Mouse (Mus musculus) liver, embryonic 15.5 days (tissue): Measurements from ENCODE around the gene Fmnl1. TPM values are rescaled to one million over a fixed set of nuclear protein-coding genes. Genes with fewer than 3 reads are reported as not detected.

ENCODE experiments used
- ATAC-seq: fragments of 200-750 bp; cut with Nextera tagmentation; 2 replicates; pipeline ENCODE4 v1.8.0; 2017; ENCODE audit warnings: moderate number of reproducible peaks, mild to moderate bottlenecking, moderate library complexity; ENCODE audit not compliant: insufficient read depth
- H3K27ac ChIP-seq: fragments of 300-500 bp; sonication (generic); replicated peaks from 2 replicates; pipeline ENCODE4 v1.5.1; 2015; ENCODE audit warnings: mild to moderate bottlenecking, inconsistent platforms
- H3K27me3 ChIP-seq: fragments of 300-500 bp; sonication (generic); 2 replicates; pipeline ENCODE4 v1.6.1; 2015; ENCODE audit warnings: mild to moderate bottlenecking, inconsistent platforms
- H3K36me3 ChIP-seq: fragments of 300-500 bp; sonication (generic); replicated peaks from 2 replicates; pipeline ENCODE4 v1.6.1; 2015; ENCODE audit warnings: moderate library complexity, mild to moderate bottlenecking, inconsistent platforms
- H3K4me1 ChIP-seq: fragments of 300-500 bp; sonication (generic); replicated peaks from 2 replicates; pipeline ENCODE4 v1.6.1; 2015; ENCODE audit warnings: inconsistent platforms
- H3K4me2 ChIP-seq: fragments of 300-500 bp; sonication (generic); 2 replicates; pipeline ENCODE4 v1.6.1; 2015; ENCODE audit warnings: moderate library complexity, mild to moderate bottlenecking, inconsistent platforms
- H3K4me3 ChIP-seq: fragments of 300-500 bp; sonication (generic); replicated peaks from 2 replicates; pipeline ENCODE4 v1.5.1; 2015; ENCODE audit warnings: mild to moderate bottlenecking, inconsistent platforms
- H3K9ac ChIP-seq: fragments of 300-500 bp; sonication (generic); 2 replicates; pipeline ENCODE4 v1.6.1; 2015; ENCODE audit warnings: moderate library complexity, mild to moderate bottlenecking, inconsistent platforms
- H3K9me3 ChIP-seq: fragments of 300-500 bp; sonication (generic); replicated peaks from 2 replicates; pipeline ENCODE4 v1.6.1; 2016; ENCODE audit warnings: inconsistent platforms
- WGBS: fragments of 180-500 bp; shearing (Covaris S2); methylation state at CpG from one replicate; pipeline ENCODE4 v1.1.7; 2015; ENCODE audit warnings: mixed read lengths; ENCODE audit not compliant: insufficient replicate concordance; 5-methylcytosine and 5-hydroxymethylcytosine counted together
- polyA plus RNA-seq: library from polyadenylated mRNA; unstranded; fragments of >200 nt; fragmentation: Nextera tagmentation; extraction: Ambion mirVana; gene quantifications from 2 replicates; pipeline ENCODE4 v1.2.1, GENCODE M21; 2015

Gene Fmnl1
- polyA plus RNA-seq, 1 experiment from 2014 or later, result 6.2 TPM

- 0 out of 2 replicates have a peak, but pooled peaks cover 7% of the 10 kb centered on the region for H3K27me3 ChIP-seq
- no peaks in the 10 kb centered on the region for H3K4me1 ChIP-seq
- H3K36me3 ChIP-seq, result 0 out of 2 replicates have a peak, but pooled peaks cover under 1% of the 10 kb centered on the region
- WGBS, result 69% methylated on average over 18 of the region's 18 CpGs
- no peak overlapping the region for H3K9ac ChIP-seq
- no peak for ATAC-seq
- no peak overlapping the region for H3K4me2 ChIP-seq
- no peak overlapping the region for H3K4me3 ChIP-seq
- no peak overlapping the region for H3K27ac ChIP-seq
- H3K9me3 ChIP-seq, result no peaks in the 10 kb centered on the region
Observed at GRCm38 (mm10) chr11:103223951-103224456, 53.1 kb downstream of the Fmnl1 start.

DNA sequence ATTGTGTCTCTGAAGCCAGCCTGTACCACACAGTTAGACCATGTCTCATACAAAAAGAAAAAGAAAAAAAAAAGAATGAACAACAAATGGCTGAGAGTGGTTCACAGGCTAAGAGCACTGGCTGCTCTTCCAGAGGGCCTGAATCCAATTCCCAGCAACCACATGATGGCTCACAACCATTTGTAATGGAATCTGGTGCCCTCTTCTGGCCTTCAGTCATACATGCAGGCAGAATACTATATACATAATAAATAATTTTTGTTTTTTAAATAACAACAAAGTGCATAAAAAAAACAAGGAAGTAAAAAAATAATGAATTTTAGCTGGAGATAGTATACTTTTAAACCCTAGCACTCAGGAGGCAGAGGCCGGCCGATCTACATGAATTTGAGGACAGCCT lies 58.7 kb downstream of the Fmnl1 start:
- H3K9ac ChIP-seq, result no peak overlapping the region
- H3K27me3 ChIP-seq, result no peaks in the 10 kb centered on the region
- H3K36me3 ChIP-seq, result peaks cover 20% of the 10 kb centered on the region
- no peak overlapping the region for H3K27ac ChIP-seq
- no peak for ATAC-seq
- no peak overlapping the region for H3K4me2 ChIP-seq
- 92% methylated on average over 2 of the region's 2 CpGs for WGBS
- H3K9me3 ChIP-seq, result no peaks in the 10 kb centered on the region
- H3K4me3 ChIP-seq, result no peak overlapping the region
- no peaks in the 10 kb centered on the region for H3K4me1 ChIP-seq

- H3K27me3 ChIP-seq, result no peaks in the 10 kb centered on the region
- H3K9ac ChIP-seq, result no peak overlapping the region
- H3K4me1 ChIP-seq, result no peaks in the 10 kb centered on the region
- no peak overlapping the region for H3K4me2 ChIP-seq
- 81% methylated on average over 19 of the region's 19 CpGs for WGBS
- no peaks in the 10 kb centered on the region for H3K9me3 ChIP-seq
- H3K27ac ChIP-seq, result no peak overlapping the region
- H3K36me3 ChIP-seq, result peaks cover 20% of the 10 kb centered on the region
- no peak for ATAC-seq
- H3K4me3 ChIP-seq, result no peak overlapping the region
Observed at GRCm38 (mm10) chr11:103230626-103231025, 59.7 kb downstream of the Fmnl1 start.

- Histone ChIP-seq H3K4me3 (no peak overlapping the region), H3K27me3 (no peaks in the 10 kb centered on the region), H3K27ac (no peak overlapping the region), H3K36me3 (peaks cover 20% of the 10 kb centered on the region), H3K4me1 (no peaks in the 10 kb centered on the region), H3K4me2 (no peak overlapping the region), H3K9me3 (no peaks in the 10 kb centered on the region), H3K9ac (no peak overlapping the region)
- no peak for ATAC-seq
- 71% methylated on average over 7 of the region's 7 CpGs for WGBS
Observed at GRCm38 (mm10) chr11:103231367-103231766, 60.5 kb downstream of the Fmnl1 start.

DNA sequence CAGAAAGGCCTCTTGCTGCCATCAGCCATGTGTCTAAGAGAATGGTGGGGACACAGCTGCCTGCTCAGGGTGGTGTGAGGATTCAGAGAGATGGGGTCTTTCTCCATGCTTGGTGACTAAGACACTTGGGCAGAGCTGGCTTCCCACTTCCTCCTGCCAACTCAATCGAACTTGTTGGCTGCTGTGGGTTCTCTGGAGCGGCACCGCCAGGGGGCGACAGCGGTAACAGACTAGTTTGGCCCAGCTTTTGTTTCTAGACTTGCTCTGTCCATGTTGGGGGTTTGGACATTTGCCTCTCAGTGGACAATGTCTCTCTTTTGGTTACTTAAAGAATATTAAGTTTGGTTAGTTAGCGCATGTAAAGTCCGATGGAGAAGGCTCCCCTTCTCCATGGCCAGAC lies 62.1 kb downstream of the Fmnl1 start:
- Histone ChIP-seq H3K9me3 (no peaks in the 10 kb centered on the region), H3K4me3 (no peak overlapping the region), H3K36me3 (peaks cover 20% of the 10 kb centered on the region), H3K4me2 (no peak overlapping the region), H3K9ac (no peak overlapping the region), H3K4me1 (no peaks in the 10 kb centered on the region), H3K27me3 (no peaks in the 10 kb centered on the region), H3K27ac (no peak overlapping the region)
- WGBS, result 30% methylated on average over 7 of the region's 7 CpGs
- ATAC-seq, result no peak

DNA sequence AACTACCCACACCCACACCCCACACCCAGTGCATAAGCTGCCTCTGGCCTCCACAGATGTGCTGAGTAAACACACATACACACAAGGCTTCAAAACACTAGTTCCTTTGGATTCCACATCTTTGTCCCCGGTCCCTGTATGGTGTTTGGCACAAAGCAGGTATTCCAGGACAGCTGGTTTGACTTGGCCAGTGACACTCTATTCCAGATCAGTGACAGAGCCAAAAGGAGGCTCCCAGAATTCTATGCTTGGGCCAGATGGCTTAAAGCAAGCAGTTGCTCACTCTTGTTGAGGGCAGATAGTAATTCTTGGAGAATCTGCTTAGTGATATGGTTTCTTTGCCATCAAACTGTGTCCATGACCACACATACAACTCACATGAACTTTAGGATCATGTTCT lies 63.5 kb downstream of the Fmnl1 start:
- Histone ChIP-seq H3K36me3 (peaks cover 15% of the 10 kb centered on the region), H3K4me1 (no peaks in the 10 kb centered on the region), H3K9ac (no peak overlapping the region), H3K4me3 (no peak overlapping the region), H3K4me2 (no peak overlapping the region), H3K9me3 (no peaks in the 10 kb centered on the region), H3K27me3 (no peaks in the 10 kb centered on the region), H3K27ac (no peak overlapping the region)
- no peak for ATAC-seq
- 56% methylated on average over 1 of the region's 1 CpGs for WGBS

DNA sequence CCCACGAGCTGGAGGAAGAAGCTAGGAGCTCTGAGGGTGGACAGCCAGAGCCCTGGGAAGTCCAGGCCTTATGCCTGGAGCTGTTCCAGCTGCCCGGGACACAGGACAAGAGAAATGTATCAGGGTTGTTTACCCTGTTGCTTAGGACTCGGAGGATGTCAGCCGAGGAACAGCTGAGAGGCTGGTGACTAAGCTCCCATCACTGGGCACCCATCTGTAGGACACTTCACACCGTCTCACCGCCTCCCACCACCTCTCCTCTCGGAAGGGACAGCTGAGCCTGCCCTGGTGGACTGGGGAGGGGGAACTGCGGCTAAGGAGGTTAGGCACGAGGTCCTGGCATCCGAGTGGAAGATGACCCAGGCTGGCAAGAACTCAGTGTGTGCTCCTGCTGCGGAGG lies 64.8 kb downstream of the Fmnl1 start:
- no peaks in the 10 kb centered on the region for H3K27me3 ChIP-seq
- H3K36me3 ChIP-seq, result peaks cover 3% of the 10 kb centered on the region; the same call in 1 of the 2 replicates
- H3K4me1 ChIP-seq, result no peaks in the 10 kb centered on the region
- WGBS, result 61% methylated on average over 11 of the region's 11 CpGs
- H3K9ac ChIP-seq, result no peak overlapping the region
- H3K4me3 ChIP-seq, result no peak overlapping the region
- H3K27ac ChIP-seq, result no peak overlapping the region
- no peaks in the 10 kb centered on the region for H3K9me3 ChIP-seq
- ATAC-seq, result no peak
- no peak overlapping the region for H3K4me2 ChIP-seq

- 70% methylated on average over 6 of the region's 6 CpGs for whole genome bisulfite sequencing
Observed at GRCm38 (mm10) chr11:103236431-103236830, 65.5 kb downstream of the Fmnl1 start.

DNA sequence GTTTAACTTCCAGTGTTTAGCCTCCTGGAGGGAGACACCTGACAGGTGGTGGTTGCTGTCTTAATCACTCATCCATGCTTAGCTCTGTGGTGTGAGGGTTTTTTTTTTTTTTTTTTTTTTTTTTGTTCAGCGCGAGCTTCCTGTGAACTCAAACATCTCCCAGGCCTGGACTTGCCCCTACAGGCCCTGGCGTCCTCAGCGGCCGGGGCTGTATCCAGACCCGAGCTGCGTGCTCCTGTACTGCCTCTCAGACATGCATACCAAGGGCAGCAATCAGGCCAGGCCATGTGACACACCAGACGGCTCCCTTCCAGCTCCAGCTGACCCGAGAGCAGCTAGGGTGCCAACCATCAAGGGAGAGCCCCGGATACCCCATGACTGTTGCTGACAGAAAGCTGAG lies 66.0 kb downstream of the Fmnl1 start:
- H3K4me1 ChIP-seq, result no peaks in the 10 kb centered on the region
- H3K4me3 ChIP-seq, result no peak overlapping the region
- WGBS, result 63% methylated on average over 10 of the region's 10 CpGs
- no peak for ATAC-seq
- no peak overlapping the region for H3K9ac ChIP-seq
- no peaks in the 10 kb centered on the region for H3K36me3 ChIP-seq
- H3K27ac ChIP-seq, result no peak overlapping the region
- H3K27me3 ChIP-seq, result no peaks in the 10 kb centered on the region
- no peaks in the 10 kb centered on the region for H3K9me3 ChIP-seq
- no peak overlapping the region for H3K4me2 ChIP-seq

More at GRCm38 (mm10) chr11:103236431-103236830, 65.5 kb downstream of the Fmnl1 start:
- Histone ChIP-seq H3K4me1 (no peaks in the 10 kb centered on the region), H3K27ac (no peak overlapping the region), H3K9ac (no peak overlapping the region), H3K9me3 (no peaks in the 10 kb centered on the region), H3K4me2 (no peak overlapping the region), H3K27me3 (no peaks in the 10 kb centered on the region), H3K36me3 (no peaks in the 10 kb centered on the region), H3K4me3 (no peak overlapping the region)
- no peak for ATAC-seq

- H3K27ac ChIP-seq, result no peak overlapping the region
- H3K9ac ChIP-seq, result no peak overlapping the region
- H3K4me1 ChIP-seq, result no peaks in the 10 kb centered on the region
- H3K27me3 ChIP-seq, result no peaks in the 10 kb centered on the region
- H3K36me3 ChIP-seq, result no peaks in the 10 kb centered on the region
- H3K4me2 ChIP-seq, result no peak overlapping the region
- no peaks in the 10 kb centered on the region for H3K9me3 ChIP-seq
- 71% methylated on average over 9 of the region's 9 CpGs for WGBS
- no peak for ATAC-seq
- no peak overlapping the region for H3K4me3 ChIP-seq
Observed at GRCm38 (mm10) chr11:103237757-103238156, 66.8 kb downstream of the Fmnl1 start.

GRCm38 (mm10) chr11:103240740-103241139 lies 69.8 kb downstream of the Fmnl1 start:
- WGBS, result 30% methylated on average over 7 of the region's 7 CpGs
- Histone ChIP-seq H3K27me3 (no peaks in the 10 kb centered on the region), H3K4me2 (no peak overlapping the region), H3K4me1 (peaks cover under 1% of the 10 kb centered on the region), H3K9ac (no peak overlapping the region), H3K27ac (no peak overlapping the region), H3K9me3 (no peaks in the 10 kb centered on the region), H3K36me3 (no peaks in the 10 kb centered on the region), H3K4me3 (no peak overlapping the region)
- ATAC-seq, result no peak

DNA sequence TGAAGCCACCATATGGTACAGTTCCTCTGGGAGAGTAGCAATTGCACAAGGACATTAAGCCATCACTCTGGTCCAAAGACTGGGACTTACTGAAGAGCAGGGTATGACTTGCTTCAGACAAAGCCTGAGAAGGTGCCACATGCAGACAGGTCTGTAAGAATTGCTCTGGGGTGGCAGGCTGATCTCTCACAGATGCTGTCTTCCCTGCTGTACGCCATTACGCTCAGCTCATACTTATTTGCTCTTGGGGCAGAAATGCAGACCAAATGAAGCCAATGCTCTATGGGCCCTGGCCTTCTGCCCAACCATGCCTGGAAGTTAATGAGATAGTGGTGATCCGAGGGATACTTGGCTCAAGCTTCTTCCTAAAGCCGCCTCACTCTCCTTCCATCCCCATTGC lies 73.9 kb downstream of the Fmnl1 start:
- no peak overlapping the region for H3K27ac ChIP-seq
- no peaks in the 10 kb centered on the region for H3K36me3 ChIP-seq
- ATAC-seq, result no peak
- no peak overlapping the region for H3K4me2 ChIP-seq
- 77% methylated on average over 4 of the region's 4 CpGs for WGBS
- no peaks in the 10 kb centered on the region for H3K27me3 ChIP-seq
- H3K4me1 ChIP-seq, result peaks cover 25% of the 10 kb centered on the region
- H3K4me3 ChIP-seq, result no peak overlapping the region
- H3K9me3 ChIP-seq, result no peaks in the 10 kb centered on the region
- H3K9ac ChIP-seq, result no peak overlapping the region
